Mouse (Mus musculus) heart, embryonic 10.5 days (tissue): Measurements from ENCODE around the gene 5730596B20Rik. TPM values are rescaled to one million over a fixed set of nuclear protein-coding genes. Genes with fewer than 3 reads are reported as not detected.

Experiments
- DNase-seq: peaks from one replicate; pipeline ENCODE4 v3.0.0-alpha.2; 2017; ENCODE audit warnings: low spot score
- H3K27ac ChIP-seq: fragments of 300-500 bp; sonication (generic); 2 replicates; pipeline ENCODE4 v1.5.1; 2016; ENCODE audit warnings: mild to moderate bottlenecking
- H3K27me3 ChIP-seq: fragments of 300-500 bp; sonication (generic); 2 replicates; pipeline ENCODE4 v1.6.1; 2016; ENCODE audit warnings: mild to moderate bottlenecking; ENCODE audit not compliant: poor library complexity, insufficient read depth, severe bottlenecking
- H3K36me3 ChIP-seq: fragments of 300-500 bp; sonication (generic); 2 replicates; pipeline ENCODE4 v1.6.1; 2016; ENCODE audit warnings: mild to moderate bottlenecking, moderate library complexity
- H3K4me1 ChIP-seq: fragments of 300-500 bp; sonication (generic); 2 replicates; pipeline ENCODE4 v1.6.1; 2016; ENCODE audit warnings: mild to moderate bottlenecking
- H3K4me3 ChIP-seq: fragments of 300-500 bp; sonication (generic); 2 replicates; pipeline ENCODE4 v1.5.1; 2016; ENCODE audit warnings: mild to moderate bottlenecking, moderate library complexity
- H3K9me3 ChIP-seq: fragments of 300-500 bp; sonication (generic); 2 replicates; pipeline ENCODE4 v1.6.1; 2016; ENCODE audit warnings: mild to moderate bottlenecking, moderate library complexity
- WGBS: fragments of 180-500 bp; shearing (Covaris S2); methylation state at CpG from one replicate; pipeline ENCODE4 v1.1.7; 2016; 5-methylcytosine and 5-hydroxymethylcytosine counted together
- polyA plus RNA-seq: library from polyadenylated mRNA; unstranded; fragments of >200 nt; fragmentation: Nextera tagmentation; extraction: Ambion mirVana; gene quantifications from 2 replicates; pipeline ENCODE4 v1.2.1, GENCODE M21; 2016

Gene 5730596B20Rik
- polyA plus RNA-seq, 1 experiment from 2014 or later = 1.5 TPM

- Histone ChIP-seq H3K36me3 (no peaks in the 10 kb centered on the region), H3K9me3 (no peaks in the 10 kb centered on the region), H3K4me1 (peaks cover 50% of the 10 kb centered on the region), H3K27ac (peak overlapping the region; percentile 82), H3K27me3 (peaks cover 99% of the 10 kb centered on the region), H3K4me3 (peak overlapping the region; percentile 62)
- DNase-seq = peak; percentile 84
- under 1% methylated on average over 35 of the region's 35 CpGs for WGBS
These were observed 4.8 kb upstream of the 5730596B20Rik start for GRCm38 (mm10) chr6:52172501-52172900.

- no peak for DNase-seq
- H3K4me3 ChIP-seq = peak overlapping the region; percentile 62
- WGBS = 2% methylated on average over 4 of the region's 4 CpGs
- no peaks in the 10 kb centered on the region for H3K36me3 ChIP-seq
- H3K27ac ChIP-seq = 0 out of 2 replicates have a peak overlapping the region, but pooled peaks have one; percentile 32
- peaks cover 99% of the 10 kb centered on the region for H3K27me3 ChIP-seq
- H3K9me3 ChIP-seq = no peaks in the 10 kb centered on the region
- peaks cover 49% of the 10 kb centered on the region for H3K4me1 ChIP-seq
These were observed 3.6 kb upstream of the 5730596B20Rik start for GRCm38 (mm10) chr6:52173648-52174047.

GRCm38 (mm10) chr6:52174968-52175751 is 2.1 kb upstream of the 5730596B20Rik start:
- peak; percentile 78 for DNase-seq
- H3K4me3 ChIP-seq = peak overlapping the region; percentile 62
- no peaks in the 10 kb centered on the region for H3K36me3 ChIP-seq
- peaks cover 100% of the 10 kb centered on the region for H3K27me3 ChIP-seq
- H3K4me1 ChIP-seq = peaks cover 41% of the 10 kb centered on the region
- H3K27ac ChIP-seq = peak overlapping the region; percentile 87
- 1% methylated on average over 41 of the region's 41 CpGs for WGBS
- no peaks in the 10 kb centered on the region for H3K9me3 ChIP-seq

- no peaks in the 10 kb centered on the region for H3K36me3 ChIP-seq
- peak overlapping the region; percentile 62 for H3K4me3 ChIP-seq
- peak; percentile 73 for DNase-seq
- peaks cover 100% of the 10 kb centered on the region for H3K27me3 ChIP-seq
- 0% methylated on average over 7 of the region's 35 CpGs for WGBS
- H3K27ac ChIP-seq = peak overlapping the region; percentile 87
- H3K9me3 ChIP-seq = no peaks in the 10 kb centered on the region
- H3K4me1 ChIP-seq = peaks cover 34% of the 10 kb centered on the region
These were observed 1.4 kb upstream of the 5730596B20Rik start for GRCm38 (mm10) chr6:52175864-52176263.

- H3K27ac ChIP-seq = peak overlapping the region; percentile 87
- WGBS = 1% methylated on average over 6 of the region's 6 CpGs
- H3K27me3 ChIP-seq = peaks cover 100% of the 10 kb centered on the region
- no peak for DNase-seq
- H3K4me1 ChIP-seq = peaks cover 28% of the 10 kb centered on the region
- H3K36me3 ChIP-seq = no peaks in the 10 kb centered on the region
- no peaks in the 10 kb centered on the region for H3K9me3 ChIP-seq
- peak overlapping the region; percentile 62 for H3K4me3 ChIP-seq
These were observed 907 bp upstream of the 5730596B20Rik start for GRCm38 (mm10) chr6:52176391-52176790.

- H3K27ac ChIP-seq = peak overlapping the region; percentile 87
- H3K36me3 ChIP-seq = no peaks in the 10 kb centered on the region
- H3K9me3 ChIP-seq = no peaks in the 10 kb centered on the region
- peaks cover 100% of the 10 kb centered on the region for H3K27me3 ChIP-seq
- 2% methylated on average over 9 of the region's 9 CpGs for WGBS
- peaks cover 14% of the 10 kb centered on the region for H3K4me1 ChIP-seq
- peak overlapping the region; percentile 62 for H3K4me3 ChIP-seq
- DNase-seq = peak; percentile 72
These were observed 508 bp downstream of the 5730596B20Rik start for GRCm38 (mm10) chr6:52177806-52178205.

GRCm38 (mm10) chr6:52178918-52179665 is 1.8 kb downstream of the 5730596B20Rik start:
- Histone ChIP-seq H3K4me1 (peaks cover 13% of the 10 kb centered on the region), H3K4me3 (peak overlapping the region; percentile 62), H3K27me3 (peaks cover 100% of the 10 kb centered on the region), H3K27ac (peak overlapping the region; percentile 59), H3K9me3 (no peaks in the 10 kb centered on the region), H3K36me3 (no peaks in the 10 kb centered on the region)
- DNase-seq = no peak
- 2% methylated on average over 4 of the region's 4 CpGs for WGBS

GRCm38 (mm10) chr6:52179690-52180089 is 2.4 kb downstream of the 5730596B20Rik start:
- no peaks in the 10 kb centered on the region for H3K36me3 ChIP-seq
- DNase-seq = no peak
- under 1% methylated on average over 10 of the region's 10 CpGs for WGBS
- peaks cover 17% of the 10 kb centered on the region for H3K4me1 ChIP-seq
- peaks cover 100% of the 10 kb centered on the region for H3K27me3 ChIP-seq
- H3K27ac ChIP-seq = peak overlapping the region; percentile 59
- peak overlapping the region; percentile 62 for H3K4me3 ChIP-seq
- no peaks in the 10 kb centered on the region for H3K9me3 ChIP-seq

- H3K27me3 ChIP-seq = peaks cover 100% of the 10 kb centered on the region
- H3K9me3 ChIP-seq = no peaks in the 10 kb centered on the region
- peak overlapping the region; percentile 62; the same call in 1 of the 2 replicates for H3K4me3 ChIP-seq
- WGBS = 4% methylated on average over 11 of the region's 11 CpGs
- H3K4me1 ChIP-seq = peaks cover 15% of the 10 kb centered on the region
- DNase-seq = no peak
- H3K27ac ChIP-seq = peak overlapping the region; percentile 59
- no peaks in the 10 kb centered on the region for H3K36me3 ChIP-seq
These were observed 3.0 kb downstream of the 5730596B20Rik start for GRCm38 (mm10) chr6:52180213-52180710.

GRCm38 (mm10) chr6:52180726-52181125 is 3.4 kb downstream of the 5730596B20Rik start:
- no peaks in the 10 kb centered on the region for H3K9me3 ChIP-seq
- H3K27me3 ChIP-seq = peaks cover 100% of the 10 kb centered on the region
- H3K27ac ChIP-seq = peak overlapping the region; percentile 59; the same call in 1 of the 2 replicates
- WGBS = 15% methylated on average over 3 of the region's 3 CpGs
- DNase-seq = no peak
- no peaks in the 10 kb centered on the region for H3K36me3 ChIP-seq
- 0 out of 2 replicates have a peak overlapping the region, but pooled peaks have one; percentile 62 for H3K4me3 ChIP-seq
- peaks cover 10% of the 10 kb centered on the region for H3K4me1 ChIP-seq

GRCm38 (mm10) chr6:52182030-52182429 is 4.7 kb downstream of the 5730596B20Rik start:
- no peak for DNase-seq
- H3K27me3 ChIP-seq = peaks cover 100% of the 10 kb centered on the region
- peaks cover 8% of the 10 kb centered on the region; the same call in 1 of the 2 replicates for H3K4me1 ChIP-seq
- H3K36me3 ChIP-seq = no peaks in the 10 kb centered on the region
- H3K27ac ChIP-seq = no peak overlapping the region
- H3K9me3 ChIP-seq = no peaks in the 10 kb centered on the region
- 31% methylated on average over 2 of the region's 2 CpGs for WGBS
- H3K4me3 ChIP-seq = no peak overlapping the region

GRCm38 (mm10) chr6:52182793-52183192 is 5.5 kb downstream of the 5730596B20Rik start:
- H3K4me1 ChIP-seq = peaks cover 4% of the 10 kb centered on the region; the same call in 1 of the 2 replicates
- no peak overlapping the region for H3K4me3 ChIP-seq
- H3K36me3 ChIP-seq = no peaks in the 10 kb centered on the region
- no peaks in the 10 kb centered on the region for H3K9me3 ChIP-seq
- H3K27ac ChIP-seq = no peak overlapping the region
- 15% methylated on average over 1 of the region's 1 CpGs for WGBS
- no peak for DNase-seq
- H3K27me3 ChIP-seq = peaks cover 100% of the 10 kb centered on the region
